Mouse (Mus musculus) lung, postnatal 36 days (tissue): Measurements from ENCODE around the gene Lexm.

Source experiments
- DNase-seq: peaks from one replicate; pipeline ENCODE4 v3.0.0; 2022; ENCODE audit warnings: mixed read lengths

Lexm gene

DNA sequence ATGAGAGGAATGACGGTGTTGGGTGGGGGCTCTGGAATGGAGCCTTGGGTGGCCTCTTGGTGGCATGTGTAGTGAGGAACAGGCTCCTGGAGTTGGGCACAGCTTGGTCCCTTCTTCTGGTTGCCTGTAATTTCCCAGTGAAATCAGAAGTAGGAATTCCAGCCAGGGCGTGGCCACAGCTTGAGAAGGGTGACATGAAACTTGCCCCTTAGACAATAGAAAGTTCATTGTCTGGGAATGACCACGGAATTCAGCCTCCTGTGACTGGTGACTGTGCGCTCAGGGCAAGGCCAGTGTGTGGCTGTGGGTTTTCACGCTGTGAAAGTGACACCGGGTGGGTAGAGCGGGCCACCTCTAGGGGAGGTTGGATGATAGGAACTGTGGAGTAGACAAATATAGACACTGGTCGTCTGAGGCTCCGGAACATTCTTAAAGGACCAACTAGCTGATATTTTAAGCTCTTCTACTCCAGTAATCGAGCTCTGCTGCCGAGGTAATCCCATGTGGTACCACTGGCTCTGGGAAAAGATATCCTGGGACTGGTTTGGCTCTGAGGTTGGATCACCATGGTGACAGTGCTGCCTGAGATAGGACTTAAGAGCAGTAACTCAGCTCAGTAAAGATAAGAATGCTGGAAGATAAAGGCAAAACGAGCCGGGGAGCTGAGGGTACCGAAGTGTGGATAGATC lies 35.7 kb downstream of the Lexm start:
- no peak for DNase-seq

DNA sequence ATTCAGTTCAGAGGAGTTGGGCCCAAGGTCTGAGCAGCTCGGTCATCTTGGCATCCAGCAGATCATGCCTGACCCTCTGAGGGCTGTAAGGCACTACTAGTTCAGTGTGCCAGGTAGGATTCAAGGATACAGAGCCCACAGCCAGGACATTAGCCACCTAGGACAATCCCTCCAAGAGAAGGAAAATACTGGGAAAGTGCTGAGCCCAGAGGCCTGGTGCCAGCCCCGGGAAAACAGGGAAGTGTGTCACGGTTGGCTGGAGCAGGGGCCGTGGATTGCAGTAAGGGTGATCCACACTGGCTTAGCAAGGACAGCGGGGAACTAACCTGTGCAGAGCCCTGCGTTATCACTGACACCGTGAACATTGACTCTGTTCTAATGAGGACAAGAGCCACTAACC lies 39.5 kb downstream of the Lexm start:
- no peak for DNase-seq

DNA sequence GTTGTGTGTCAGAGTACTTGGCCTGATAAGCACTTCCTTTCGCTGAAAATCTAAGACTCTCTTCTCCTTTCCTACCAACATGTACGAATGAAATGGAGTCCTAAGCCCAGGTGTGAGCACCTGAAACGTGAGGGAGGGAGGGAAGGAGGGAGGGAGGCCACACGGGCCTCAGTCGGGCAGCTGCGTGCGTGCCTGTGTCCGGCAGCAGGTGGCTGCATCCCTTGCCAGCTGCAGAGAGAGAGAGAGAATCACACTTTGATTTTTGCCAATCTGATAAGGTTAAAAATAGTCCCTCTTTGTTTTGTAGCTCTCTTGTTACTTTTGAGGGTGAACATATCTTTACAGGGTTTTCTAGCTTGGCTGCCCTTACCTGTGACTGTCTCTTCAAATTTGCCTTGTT lies 42.0 kb downstream of the Lexm start:
- DNase-seq, result no peak

DNA sequence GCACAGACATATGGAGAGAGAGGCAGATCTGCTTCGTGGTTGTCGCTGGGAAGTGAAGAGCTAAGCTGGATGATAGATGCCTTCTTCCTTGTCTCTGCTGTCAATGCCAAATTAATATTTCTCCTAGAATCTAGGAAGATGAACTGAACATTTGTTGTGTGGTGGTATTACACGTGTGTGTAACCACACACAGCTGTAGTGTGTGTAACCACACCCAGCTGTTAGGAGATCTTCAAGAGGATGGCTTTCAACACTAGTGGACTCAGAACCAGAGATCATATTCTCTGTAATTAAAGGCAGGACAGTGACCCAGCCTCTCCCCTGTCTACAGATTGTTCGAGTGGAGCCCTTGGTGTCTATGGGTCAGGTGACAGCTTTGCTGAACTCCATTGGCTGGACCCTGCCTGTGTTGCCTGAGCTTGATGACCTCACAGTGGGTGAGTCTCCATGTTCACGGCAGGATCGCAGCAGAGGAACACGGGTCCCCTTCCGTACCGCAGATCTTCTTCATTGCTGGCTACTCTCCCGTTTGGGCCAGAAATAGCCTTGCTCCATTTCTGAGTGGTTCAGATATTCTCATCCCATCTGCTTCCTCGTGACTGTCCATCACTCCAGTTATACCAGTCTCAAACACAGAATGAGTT lies 45.8 kb downstream of the Lexm start:
- no peak for DNase-seq

DNA sequence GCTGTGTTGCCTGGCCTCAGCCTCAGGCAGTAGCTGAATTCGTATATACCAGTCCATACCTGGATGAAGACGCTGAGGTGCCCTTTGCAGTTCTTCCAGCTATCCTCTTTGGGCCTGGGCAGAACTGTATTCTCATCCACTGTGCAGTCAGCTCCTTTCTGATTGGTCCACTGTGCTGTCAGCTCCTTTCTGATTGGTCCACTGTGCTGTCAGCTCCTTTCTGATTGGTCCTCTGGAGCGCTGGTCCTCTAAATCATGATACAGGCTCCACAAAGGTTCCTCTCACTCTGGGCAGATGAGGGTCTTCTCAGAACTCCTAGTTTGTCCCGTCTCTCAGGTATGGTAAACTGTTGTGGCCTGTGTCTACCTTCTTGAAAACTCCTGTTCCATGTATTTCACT lies 47.4 kb downstream of the Lexm start:
- DNase-seq, result no peak

DNA sequence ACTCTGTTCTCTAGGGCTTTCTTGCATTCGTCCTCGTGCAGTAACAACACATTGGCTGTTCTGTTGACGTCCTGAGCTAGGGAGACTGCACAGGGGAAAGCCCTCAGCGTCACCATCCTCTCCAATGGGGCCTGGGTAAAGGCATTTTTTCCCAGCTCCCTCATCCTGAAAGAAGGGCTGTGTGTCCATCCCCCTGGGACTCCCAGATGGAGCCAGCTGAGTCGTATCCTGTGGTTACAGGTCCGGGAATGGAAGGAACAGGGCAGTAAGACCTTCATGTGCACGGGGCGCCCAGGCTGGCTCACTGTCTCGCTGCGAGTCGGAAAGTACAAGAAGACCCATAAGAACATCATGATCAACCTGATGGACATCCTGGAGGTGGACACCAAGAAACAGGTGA lies 52.9 kb downstream of the Lexm start:
- DNase-seq, result no peak

DNA sequence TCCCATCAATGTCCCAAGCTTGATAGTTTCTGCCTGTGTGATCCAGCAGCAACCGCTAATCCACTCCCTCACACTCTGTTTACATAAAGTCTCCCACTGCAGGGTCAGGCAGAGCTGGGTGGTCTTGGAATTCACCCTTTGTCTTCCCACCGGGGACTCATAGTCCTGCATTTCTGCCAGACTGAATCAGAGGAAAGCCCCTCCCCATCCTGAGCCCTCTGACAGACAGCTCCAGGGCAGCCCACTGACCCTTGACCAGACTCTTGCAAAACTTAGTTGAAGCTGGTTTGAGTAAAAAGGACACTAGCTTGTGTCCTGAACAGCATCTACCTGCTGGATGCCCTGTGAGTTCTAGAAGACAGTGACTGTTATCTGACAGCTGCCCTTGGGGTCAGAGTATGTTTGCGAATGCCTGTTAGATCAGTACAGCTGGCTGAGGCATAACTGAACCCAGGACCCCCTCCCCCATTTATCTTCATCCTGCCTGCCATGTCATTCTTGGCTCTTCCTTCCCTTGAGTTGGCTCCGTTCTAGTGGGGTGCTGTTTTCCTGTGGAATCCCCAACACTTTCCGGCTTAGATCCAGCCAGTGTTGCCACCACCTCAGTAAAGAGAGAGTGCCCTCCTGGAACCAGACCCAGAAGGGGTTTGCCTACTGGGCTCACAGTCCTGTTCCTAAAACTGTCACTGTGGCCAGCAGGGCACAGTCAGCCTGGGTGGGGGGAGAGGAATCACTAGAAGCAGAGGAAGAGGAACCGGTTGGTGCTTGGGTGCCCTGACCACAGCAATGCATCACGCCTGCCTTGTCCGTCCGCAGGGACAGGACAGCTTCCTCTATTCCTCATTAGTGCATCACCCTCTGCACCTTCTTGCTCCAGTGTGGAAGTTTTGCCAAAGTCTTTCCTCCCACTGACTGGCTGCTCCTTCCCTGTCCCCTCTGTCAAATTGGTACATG lies 53.9 kb downstream of the Lexm start:
- peak; percentile 37 for DNase-seq

DNA sequence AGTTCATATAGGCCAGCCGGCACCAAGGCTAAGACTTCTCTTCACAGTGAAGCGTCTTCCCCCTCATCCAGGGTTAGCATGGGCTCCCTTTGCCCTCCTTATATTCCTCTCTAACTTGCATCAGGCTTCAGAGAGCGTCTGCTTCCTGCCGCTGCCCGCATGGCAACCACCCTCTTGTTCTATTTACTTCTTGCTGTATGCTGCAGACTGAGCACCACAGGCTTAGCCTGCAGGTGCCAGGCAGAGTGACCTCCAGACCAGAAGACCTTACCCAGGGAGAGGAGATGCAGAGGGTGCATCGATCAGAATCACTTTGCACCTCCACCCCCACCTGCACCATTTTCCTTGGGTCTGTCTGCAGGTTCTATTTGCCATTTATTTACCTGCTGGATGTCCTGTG lies 55.0 kb downstream of the Lexm start:
- DNase-seq, result no peak

DNA sequence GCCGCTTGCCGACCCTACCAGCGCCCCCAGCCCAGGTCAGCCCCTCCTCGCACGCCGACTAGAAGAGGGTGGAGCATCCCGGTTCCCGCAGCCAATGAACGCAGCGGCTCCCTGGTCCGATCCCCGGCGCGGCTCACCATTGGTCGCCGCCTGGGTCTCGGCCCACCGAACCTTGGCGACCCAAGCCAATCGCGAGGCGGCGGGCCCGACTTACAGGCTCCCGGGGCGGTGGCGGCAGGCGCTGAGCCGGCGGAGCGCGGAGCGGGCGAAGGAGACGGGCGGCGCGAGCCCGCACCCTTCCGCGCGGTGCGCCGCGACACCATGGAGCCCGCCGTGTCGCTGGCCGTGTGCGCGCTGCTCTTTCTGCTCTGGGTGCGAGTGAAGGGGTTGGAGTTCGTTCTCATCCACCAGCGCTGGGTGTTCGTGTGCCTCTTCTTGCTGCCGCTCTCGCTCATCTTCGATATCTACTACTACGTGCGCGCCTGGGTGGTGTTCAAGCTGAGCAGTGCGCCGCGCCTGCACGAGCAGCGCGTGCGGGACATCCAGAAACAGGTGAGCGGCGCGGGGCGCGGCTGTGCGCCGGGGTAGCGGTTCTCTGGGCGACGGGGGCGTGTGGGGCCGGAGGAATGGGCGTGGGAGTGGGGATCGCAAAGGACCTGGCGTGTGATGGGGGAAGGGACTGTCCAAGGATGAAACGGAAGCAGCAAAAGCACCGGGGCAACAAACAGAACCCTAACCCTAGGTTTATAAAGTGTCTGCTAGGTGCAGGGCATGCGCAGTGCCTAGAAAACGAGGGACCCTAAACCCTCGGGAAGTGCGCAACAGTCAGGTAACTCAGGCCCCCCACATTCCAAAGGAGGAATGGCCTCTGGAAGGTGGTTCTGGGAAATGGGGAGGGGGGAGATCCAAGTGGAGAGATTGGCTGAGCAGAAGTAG lies 55.9 kb downstream of the Lexm start, which contains the start of gene Dhcr24:
Gene Dhcr24 (plus strand): TSS at position 193 of the 936 bp plus-strand sequence.
- DNase-seq, result peak; percentile 94

DNA sequence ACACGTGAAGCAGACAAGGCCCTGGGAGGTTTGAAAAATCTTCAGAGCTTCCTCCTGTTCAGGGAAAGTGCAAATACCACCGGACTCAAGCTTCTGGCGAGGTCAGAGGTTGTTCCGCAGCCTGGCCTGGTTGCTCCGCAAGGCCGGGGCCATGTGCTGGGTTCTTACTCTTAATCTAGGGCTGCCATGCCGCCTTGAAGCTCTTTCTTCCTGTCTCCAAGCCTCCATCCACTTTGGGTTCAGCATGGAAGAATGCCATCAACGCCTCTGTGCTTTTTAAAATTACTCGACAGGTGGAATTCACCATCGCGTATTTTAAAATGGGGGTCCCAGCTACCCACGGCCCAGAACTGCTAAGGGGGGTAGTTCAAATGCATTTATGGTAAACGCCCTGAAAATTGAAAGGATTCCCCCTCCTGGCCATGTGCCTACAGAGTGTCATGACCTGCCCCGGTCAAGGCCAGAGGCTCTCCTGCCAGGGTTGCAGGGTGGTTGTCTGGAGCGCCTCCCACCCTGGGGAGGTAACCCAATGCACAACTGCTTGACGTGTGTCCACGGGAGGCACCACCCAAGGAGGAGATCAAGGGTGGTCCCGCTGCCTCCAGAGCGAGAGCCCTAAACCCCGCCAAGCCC lies 56.7 kb downstream of the Lexm start:
- peak; percentile 10 for DNase-seq

DNA sequence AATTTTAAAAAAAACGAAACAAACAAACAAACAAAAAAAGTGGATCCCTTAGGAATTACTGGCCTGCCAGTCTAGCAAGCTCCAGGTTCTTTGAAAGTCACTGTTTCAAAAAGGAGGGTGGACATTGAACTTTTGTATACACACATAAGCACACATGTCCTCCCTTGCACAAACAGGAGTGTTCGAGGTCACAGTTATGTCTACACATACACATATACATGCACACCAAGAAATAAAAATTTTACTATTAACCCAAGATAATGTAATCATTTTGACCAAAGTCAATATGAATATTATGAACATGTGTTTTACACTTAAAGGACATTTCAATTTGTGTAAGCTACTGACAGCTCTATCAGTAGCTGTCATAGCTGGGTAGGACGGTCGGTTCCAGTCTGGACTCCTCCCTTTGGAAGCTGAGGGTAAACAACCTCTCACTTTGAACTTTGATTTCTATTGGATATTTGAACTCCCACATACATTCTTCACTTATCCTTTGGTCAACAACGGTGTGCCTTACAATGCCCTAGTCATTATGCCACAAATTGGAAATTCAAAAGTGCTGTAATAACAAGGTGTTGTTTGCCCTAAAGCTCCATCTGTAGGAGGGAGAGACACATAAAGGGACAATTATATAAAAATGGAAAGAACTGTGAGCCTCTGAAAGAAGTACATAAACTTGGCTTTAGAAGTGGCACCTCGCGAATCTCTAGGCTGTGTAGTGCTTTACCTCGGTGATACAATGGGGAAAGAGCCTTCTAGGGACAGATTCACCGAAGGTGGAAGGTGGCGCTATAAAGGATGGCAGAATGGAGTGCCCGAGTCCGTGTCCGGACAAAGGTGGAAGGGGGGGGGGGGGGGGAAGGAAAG lies 57.5 kb downstream of the Lexm start:
- DNase-seq, result no peak

DNA sequence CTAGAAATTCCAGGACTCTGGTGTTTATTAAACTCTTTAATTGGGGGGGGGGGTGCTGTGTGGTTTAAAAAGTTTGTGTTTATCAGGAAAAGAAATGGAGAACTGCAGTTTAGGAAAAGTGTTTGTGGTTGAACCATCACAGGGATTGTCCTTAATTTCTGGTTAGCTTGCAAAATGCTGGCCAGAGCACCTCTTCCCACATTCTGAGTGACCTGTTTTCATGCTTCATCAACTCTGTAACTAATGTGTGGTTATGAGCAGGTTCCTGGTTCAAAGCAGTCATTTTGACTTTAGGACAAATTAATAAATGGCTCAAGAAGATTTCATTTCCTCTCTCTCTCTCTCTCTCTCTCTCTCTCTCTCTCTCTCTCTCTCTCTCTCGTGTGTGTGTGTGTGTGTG lies 59.1 kb downstream of the Lexm start:
- no peak for DNase-seq

DNA sequence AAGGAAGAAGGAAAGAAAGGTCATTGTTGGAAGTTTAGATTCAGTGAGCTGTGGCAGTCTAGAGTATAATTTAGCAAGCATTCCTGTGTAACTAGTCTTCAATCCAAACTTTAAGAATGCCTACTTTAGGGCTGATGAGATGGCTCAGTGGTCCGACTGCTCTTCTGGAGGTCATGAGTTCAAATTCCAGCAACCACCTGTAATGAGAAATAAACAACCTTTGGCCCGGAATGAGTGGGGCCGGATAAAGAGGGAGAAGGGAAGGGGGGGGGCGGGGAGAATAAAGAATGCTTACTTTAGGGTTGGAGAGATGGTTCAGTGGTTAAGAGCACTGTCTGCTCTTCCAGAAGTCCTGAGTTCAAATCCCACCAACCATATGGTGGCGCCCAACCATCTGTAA lies 59.8 kb downstream of the Lexm start:
- no peak for DNase-seq

DNA sequence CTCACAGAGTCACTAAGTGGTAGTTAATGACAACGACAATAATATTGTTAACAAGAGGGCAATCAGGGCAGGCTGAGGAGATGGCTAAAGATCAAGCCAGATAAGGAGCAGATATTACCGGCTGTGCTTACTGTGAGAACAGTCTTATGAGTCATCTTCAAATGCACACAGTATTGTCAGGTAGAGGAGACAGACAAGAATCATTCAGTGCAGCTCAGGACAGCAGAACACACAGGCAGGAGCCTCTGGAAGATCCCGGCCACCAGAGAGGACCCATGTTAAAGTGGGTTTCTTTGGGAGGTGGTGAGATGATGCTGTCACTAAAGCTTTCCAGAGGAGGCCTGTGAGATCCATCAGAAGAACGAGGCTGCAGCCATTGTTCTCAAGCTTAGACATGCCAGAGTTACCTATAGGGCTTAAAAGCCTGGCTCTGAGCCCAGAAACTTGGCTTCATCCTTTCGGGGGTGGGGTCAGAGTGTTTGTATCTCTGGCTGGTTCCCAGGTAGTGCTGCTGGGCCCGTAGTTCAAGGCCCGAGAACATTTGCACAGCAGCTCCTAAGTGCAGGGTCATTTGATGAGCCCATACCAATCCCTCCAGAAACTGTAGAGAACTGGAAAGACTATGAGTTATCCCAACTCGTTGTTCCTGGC lies 66.4 kb downstream of the Lexm start:
- DNase-seq, result no peak

DNA sequence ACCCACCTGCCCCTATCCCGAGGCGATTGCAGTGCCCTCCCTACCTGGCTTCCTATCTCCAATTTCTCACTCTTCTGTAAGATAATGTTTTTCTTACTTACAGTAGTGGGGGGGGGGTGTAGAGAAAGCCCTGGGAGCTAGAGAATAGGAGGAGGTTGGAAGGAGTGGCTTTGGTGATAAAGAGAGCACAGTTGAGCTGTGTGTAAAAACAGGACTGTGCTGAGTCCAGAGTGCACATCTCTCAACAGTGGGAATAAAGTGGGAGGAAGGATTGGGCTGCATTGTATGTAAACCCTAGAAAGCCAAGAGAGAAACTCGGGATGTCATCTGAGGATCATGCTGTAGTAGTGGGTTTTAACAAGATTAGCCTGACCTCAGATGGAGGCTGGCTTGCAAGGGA lies 68.9 kb downstream of the Lexm start:
- no peak for DNase-seq

DNA sequence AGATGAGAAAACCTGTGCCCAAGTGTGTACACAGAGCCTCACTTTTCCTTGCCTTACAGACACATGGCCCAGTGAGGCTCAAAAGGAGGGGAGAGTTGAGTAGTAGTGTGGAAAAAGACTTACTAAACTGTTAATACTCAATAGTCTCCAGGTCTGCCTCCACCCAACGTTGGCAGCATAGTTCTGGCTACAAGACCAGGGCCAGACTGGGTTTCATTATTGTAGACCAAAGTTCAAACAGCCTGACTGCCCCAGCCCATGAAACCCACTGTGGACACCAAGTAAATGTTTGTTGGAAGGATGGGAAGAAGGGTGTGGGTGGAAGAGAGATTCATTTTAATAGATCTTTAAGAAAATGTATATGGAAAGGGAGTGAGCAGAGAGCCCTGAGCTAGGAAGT lies 70.1 kb downstream of the Lexm start:
- DNase-seq, result no peak

DNA sequence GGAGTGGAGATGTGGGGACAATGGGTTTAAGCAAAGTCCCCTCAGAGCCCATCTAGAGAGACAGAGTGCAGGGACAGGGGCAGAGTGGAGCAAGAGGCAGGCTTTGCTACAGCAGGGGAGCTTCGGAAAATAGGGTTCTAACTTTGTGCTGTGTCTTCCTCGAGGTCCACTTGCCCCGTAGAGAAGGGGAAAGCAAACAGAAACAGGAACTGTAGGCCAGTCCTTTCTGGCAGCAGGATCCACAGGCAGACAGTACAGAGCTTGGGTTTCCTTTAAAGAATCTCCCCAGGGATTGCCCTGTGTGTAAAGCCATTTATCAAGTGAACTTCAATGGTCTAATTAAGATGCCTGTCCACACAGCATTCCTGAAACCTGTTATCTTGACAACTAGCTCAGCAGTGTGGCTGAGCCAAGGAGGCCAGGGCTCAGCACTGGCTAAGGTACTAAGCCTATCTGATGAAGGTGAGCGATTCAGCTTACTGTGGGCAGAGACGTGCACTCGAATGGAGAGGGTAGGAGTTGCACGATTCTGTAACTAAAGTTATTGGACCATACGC lies 71.1 kb downstream of the Lexm start:
- no peak for DNase-seq

DNA sequence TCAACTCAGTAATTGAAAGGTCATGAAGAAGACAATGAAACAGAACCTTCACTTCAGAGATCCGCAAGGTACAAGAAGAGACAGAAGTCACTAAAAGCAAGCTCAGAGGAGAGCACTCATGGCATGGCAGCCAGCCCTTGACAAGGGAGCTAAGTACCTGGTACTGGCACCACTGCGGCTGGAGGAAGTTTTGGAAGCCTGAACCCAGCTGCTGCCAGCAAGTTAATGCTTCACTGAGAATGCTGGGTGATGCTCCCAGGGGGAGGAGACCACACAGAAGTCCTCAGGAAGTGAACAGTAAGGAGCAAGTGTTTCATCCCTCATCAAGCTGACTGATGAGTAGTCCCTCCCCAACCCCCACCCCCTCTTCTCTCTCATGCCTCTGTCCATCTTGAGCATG lies 74.8 kb downstream of the Lexm start:
- no peak for DNase-seq

DNA sequence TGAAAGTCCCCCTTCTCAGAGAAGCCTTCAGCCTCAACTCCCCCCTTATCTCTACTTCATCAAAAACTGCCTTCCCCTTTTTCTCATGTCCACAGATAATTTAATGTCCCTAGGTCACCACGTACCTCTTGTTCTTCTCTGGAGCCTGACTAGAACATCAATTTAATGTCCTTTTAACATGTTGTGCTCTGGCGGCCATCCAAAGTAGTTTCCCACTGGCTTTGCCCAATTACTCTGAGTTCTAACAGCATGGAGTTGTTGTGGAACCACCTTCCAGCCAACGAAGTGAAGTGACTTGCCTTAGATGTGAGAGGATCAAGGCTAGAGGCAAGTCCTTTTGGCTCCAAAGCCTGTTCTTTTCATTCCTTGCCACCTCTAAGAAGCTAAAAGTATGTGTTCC lies 75.5 kb downstream of the Lexm start:
- no peak for DNase-seq
